In genomic region chr10:42715366-42716035, GRCm38 (mm10) we compare ENCODE assay signal across 8 mouse cellular contexts. TPM values are rescaled to one million over a fixed set of nuclear protein-coding genes. Genes with fewer than 3 reads are reported as not detected.
DNase-seq lines count a peak whose midpoint lies in the region; ATAC-seq lines count a peak whose summit lies in the region.

No protein-coding gene starts in this region.

- peaks cover 14% of the 10 kb centered on the region for H3K4me1 ChIP-seq in embryonic facial prominence, embryonic 12.5 days

- DNase-seq in adrenal gland, postnatal 10 days = peak; percentile 30
- no peak for DNase-seq in adrenal gland, adult 8-10 months
- peak; percentile 9 to 25 for DNase-seq in kidney, adult 8-10 months
- DNase-seq in cerebellum, adult 11-12 months = no peak
- DNase-seq in adipocyte (ENCODE audit: low spot score) = no peak

- no peak overlapping the region for H3K27ac ChIP-seq in embryonic facial prominence, embryonic 12.5 days

- H3K36me3 ChIP-seq in embryonic facial prominence, embryonic 12.5 days = no peaks in the 10 kb centered on the region

- no peaks in the 10 kb centered on the region for H3K9me3 ChIP-seq in embryonic facial prominence, embryonic 12.5 days

- H3K4me3 ChIP-seq in embryonic facial prominence, embryonic 12.5 days = no peak overlapping the region

- ATAC-seq in embryonic facial prominence, embryonic 12.5 days (ENCODE audit: insufficient number of reproducible peaks, insufficient read depth, low FRiP score, low TSS enrichment) = no peak
- 0 out of 2 replicates have a peak, but pooled peaks have one; percentile 14 for ATAC-seq in megakaryocyte progenitor cell, adult 5-6 weeks (replicated peaks; ENCODE audit: poor library complexity)
- ATAC-seq in activated CD4-positive, CD25-positive, alpha-beta regulatory T cell, adult 4 months = no peak

- peaks cover 4% of the 10 kb centered on the region; the same call in 1 of the 2 replicates for H3K27me3 ChIP-seq in embryonic facial prominence, embryonic 12.5 days

- 21% methylated on average over 19 of the region's 19 CpGs for WGBS in embryonic facial prominence, embryonic 12.5 days

- H3K4me2 ChIP-seq in embryonic facial prominence, embryonic 12.5 days (replicated peaks) = peak overlapping the region; percentile 37

- H3K9ac ChIP-seq in embryonic facial prominence, embryonic 12.5 days = no peak overlapping the region

RNA-seq across cellular contexts. Expression of gene Sec63, which starts 45.8 kb away (rescaled TPM):
- total RNA-seq in adrenal gland, postnatal 10 days (2021) = 10 to 100 TPM; 40.8 to 45.6 TPM
- 10 to 100 TPM; 78.3 to 92.2 (median 84.0) TPM for total RNA-seq in adrenal gland, adult 8-10 months (2022)
- polyA plus RNA-seq in embryonic facial prominence, embryonic 12.5 days (2016; fragmentation: Nextera tagmentation; extraction: Ambion mirVana) = 29.4 and 30.8 TPM in 2 replicates
- total RNA-seq in megakaryocyte progenitor cell, adult 5-6 weeks (2015) = 36.3 and 43.0 TPM in 2 replicates
- total RNA-seq in megakaryocyte progenitor cell, adult 5-6 weeks (2017) = 54.3 and 71.0 TPM in 2 replicates
- polyA plus RNA-seq in activated CD4-positive, CD25-positive, alpha-beta regulatory T cell, adult 4 months (2017; shearing (Covaris generic)) = 10 to 100 TPM; 15.9 to 19.1 TPM

Comparison
In these comparisons a context has a peak if more than half of its experiments do, and no peak if none do; other contexts are left out.
1. DNase-seq: peak in adrenal gland, postnatal 10 days (single experiment) and kidney, adult 8-10 months (2 of 2); none in adrenal gland, adult 8-10 months (single experiment), cerebellum, adult 11-12 months (single experiment) and adipocyte (single experiment).